Mouse (Mus musculus) bone marrow macrophage, adult 2 months (primary cell): Measurements from ENCODE around the gene Abl2.

Source experiments
- CTCF ChIP-seq: IDR thresholded peaks from 2 replicates; pipeline ENCODE4 v1.5.1; 2012; ENCODE audit warnings: low read depth, mild to moderate bottlenecking, low read length, moderate library complexity
- POLR2A ChIP-seq: IDR thresholded peaks from 2 replicates; pipeline ENCODE4 v1.6.1; 2012; ENCODE audit warnings: mild to moderate bottlenecking, low read depth, low read length, borderline replicate concordance

- no peak for TF ChIP-seq CTCF
- no peak for TF ChIP-seq POLR2A
Measured at GRCm38 (mm10) chr1:156620292-156620909, 61.8 kb downstream of the Abl2 start.
